Mouse (Mus musculus) intestine, embryonic 14.5 days (tissue): Measurements from ENCODE around the gene Zfyve1. TPM values are rescaled to one million over a fixed set of nuclear protein-coding genes. Genes with fewer than 3 reads are reported as not detected.
"Not testable (repeated sequence)": the region's sequence is repeated elsewhere in the genome, so short reads cannot be mapped to it uniquely, and the experiment has no call there.

ENCODE experiments used
- ATAC-seq: fragments of 200-750 bp; cut with Nextera tagmentation; replicated peaks from 2 replicates; pipeline ENCODE4 v1.8.0; 2017; ENCODE audit warnings: low read depth, moderate number of reproducible peaks, moderate TSS enrichment, moderate library complexity; ENCODE audit not compliant: low FRiP score, low TSS enrichment
- DNase-seq: peaks from one replicate; pipeline ENCODE4 v3.0.0-alpha.2; 2018; ENCODE audit warnings: low spot score
- H3K27ac ChIP-seq: fragments of 300-500 bp; sonication (generic); 2 replicates; pipeline ENCODE4 v1.5.1; 2014; ENCODE audit warnings: low read depth, mild to moderate bottlenecking, control low read depth
- H3K27me3 ChIP-seq: fragments of 300-500 bp; sonication (generic); replicated peaks from 2 replicates; pipeline ENCODE4 v1.6.1; 2014; ENCODE audit warnings: low read length, control low read depth; ENCODE audit not compliant: control insufficient read depth, insufficient read depth
- H3K36me3 ChIP-seq: fragments of 300-500 bp; sonication (generic); 2 replicates; pipeline ENCODE4 v1.6.1; 2014; ENCODE audit warnings: low read length, control low read depth; ENCODE audit not compliant: control insufficient read depth, insufficient read depth
- H3K4me1 ChIP-seq: fragments of 300-500 bp; sonication (generic); replicated peaks from 2 replicates; pipeline ENCODE4 v1.6.1; 2014; ENCODE audit warnings: low read length, control low read depth, mixed read lengths; ENCODE audit not compliant: control insufficient read depth, insufficient read depth
- H3K4me2 ChIP-seq: fragments of 300-500 bp; sonication (generic); 2 replicates; pipeline ENCODE4 v1.6.1; 2014; ENCODE audit warnings: low read length
- H3K4me3 ChIP-seq: fragments of 300-500 bp; sonication (generic); 2 replicates; pipeline ENCODE4 v1.5.1; 2014; ENCODE audit warnings: low read depth, low read length, control low read depth, mixed read lengths
- H3K9ac ChIP-seq: fragments of 300-500 bp; sonication (generic); 2 replicates; pipeline ENCODE4 v1.6.1; 2014; ENCODE audit warnings: mild to moderate bottlenecking, low read length
- H3K9me3 ChIP-seq: fragments of 300-500 bp; sonication (generic); 2 replicates; pipeline ENCODE4 v1.6.1; 2016; ENCODE audit warnings: low read length, control low read depth; ENCODE audit not compliant: control insufficient read depth
- WGBS: fragments of 180-500 bp; shearing (Covaris S2); extraction: QIAGEN DNeasy Blood & Tissue Kit; methylation state at CpG from one replicate; pipeline ENCODE4 v1.1.7; 2014; 5-methylcytosine and 5-hydroxymethylcytosine counted together
- polyA plus RNA-seq: library from polyadenylated mRNA; unstranded; fragments of >200 nt; fragmentation: Nextera tagmentation; extraction: Ambion mirVana; gene quantifications from 2 replicates; pipeline ENCODE4 v1.2.1, GENCODE M21; 2014

Gene Zfyve1
- 14.0 and 16.7 TPM in 2 replicates for polyA plus RNA-seq

GRCm38 (mm10) chr12:83597025-83597501 lies at the start of gene Zfyve1:
Gene Zfyve1, minus strand, starts transcription at chr12:83597222.
- H3K4me1 ChIP-seq = peaks cover 5% of the 10 kb centered on the region; the same call in 1 of the 2 replicates
- H3K9me3 ChIP-seq = no peaks in the 10 kb centered on the region
- peak within 1 kb of the TSS; percentile 73 for H3K9ac ChIP-seq
- H3K27ac ChIP-seq = peak within 1 kb of the TSS; percentile 66; the same call in 1 of the 2 replicates
- H3K36me3 ChIP-seq = peaks cover 23% of the 10 kb centered on the region
- under 1% methylated on average over 28 of the region's 28 CpGs for WGBS
- H3K27me3 ChIP-seq = no peaks in the 10 kb centered on the region
- ATAC-seq (peak; percentile 98), DNase-seq (peak; percentile 90)
- peak within 1 kb of the TSS; percentile 67 for H3K4me2 ChIP-seq
- H3K4me3 ChIP-seq = peak within 1 kb of the TSS; percentile 77

GRCm38 (mm10) chr12:83643116-83643515 lies 46.1 kb upstream of the Zfyve1 start:
- Histone ChIP-seq H3K4me1 (no peaks in the 10 kb centered on the region), H3K27ac (no peak overlapping the region), H3K36me3 (peaks cover 78% of the 10 kb centered on the region), H3K4me3 (no peak overlapping the region), H3K9me3 (no peaks in the 10 kb centered on the region), H3K4me2 (no peak overlapping the region), H3K9ac (no peak overlapping the region), H3K27me3 (no peaks in the 10 kb centered on the region)
- WGBS = 87% methylated on average over 1 of the region's 1 CpGs
- DNase-seq (no peak), ATAC-seq (no peak)

GRCm38 (mm10) chr12:83641233-83641632 lies 44.2 kb upstream of the Zfyve1 start:
- no peak overlapping the region for H3K27ac ChIP-seq
- ATAC-seq (no peak), DNase-seq (no peak)
- H3K9me3 ChIP-seq = no peaks in the 10 kb centered on the region
- H3K4me3 ChIP-seq = no peak overlapping the region
- H3K9ac ChIP-seq = no peak overlapping the region
- H3K36me3 ChIP-seq = peaks cover 81% of the 10 kb centered on the region
- WGBS = 97% methylated on average over 2 of the region's 2 CpGs
- H3K27me3 ChIP-seq = no peaks in the 10 kb centered on the region
- no peak overlapping the region for H3K4me2 ChIP-seq
- no peaks in the 10 kb centered on the region for H3K4me1 ChIP-seq

GRCm38 (mm10) chr12:83633807-83634206 lies 36.8 kb upstream of the Zfyve1 start:
- 57% methylated on average over 2 of the region's 2 CpGs for WGBS
- no peaks in the 10 kb centered on the region for H3K27me3 ChIP-seq
- no peaks in the 10 kb centered on the region for H3K9me3 ChIP-seq
- H3K4me1 ChIP-seq = 0 out of 2 replicates have a peak, but pooled peaks cover 9% of the 10 kb centered on the region
- H3K36me3 ChIP-seq = peaks cover 33% of the 10 kb centered on the region
- peak overlapping the region; percentile 86 for H3K4me3 ChIP-seq
- H3K27ac ChIP-seq = no peak overlapping the region
- peak overlapping the region; percentile 77 for H3K4me2 ChIP-seq
- DNase-seq = no peak
- ATAC-seq = no peak
- no peak overlapping the region for H3K9ac ChIP-seq

GRCm38 (mm10) chr12:83632680-83633025 lies 35.6 kb upstream of the Zfyve1 start:
- no peaks in the 10 kb centered on the region for H3K27me3 ChIP-seq
- 0% methylated on average over 20 of the region's 20 CpGs for WGBS
- peak overlapping the region; percentile 86 for H3K4me3 ChIP-seq
- H3K4me2 ChIP-seq = peak overlapping the region; percentile 77
- DNase-seq (peak; percentile 87), ATAC-seq (peak; percentile 38)
- 0 out of 2 replicates have a peak, but pooled peaks cover 9% of the 10 kb centered on the region for H3K4me1 ChIP-seq
- H3K9me3 ChIP-seq = no peaks in the 10 kb centered on the region
- H3K9ac ChIP-seq = peak overlapping the region; percentile 99
- peak overlapping the region; percentile 95 for H3K27ac ChIP-seq
- peaks cover 25% of the 10 kb centered on the region for H3K36me3 ChIP-seq

GRCm38 (mm10) chr12:83631743-83632679 lies 35.0 kb upstream of the Zfyve1 start:
- WGBS = under 1% methylated on average over 62 of the region's 68 CpGs
- Histone ChIP-seq H3K4me2 (peak overlapping the region; percentile 77), H3K36me3 (peaks cover 19% of the 10 kb centered on the region), H3K9me3 (no peaks in the 10 kb centered on the region), H3K27me3 (no peaks in the 10 kb centered on the region), H3K27ac (peak overlapping the region; percentile 95), H3K9ac (peak overlapping the region; percentile 99), H3K4me1 (0 out of 2 replicates have a peak, but pooled peaks cover 9% of the 10 kb centered on the region), H3K4me3 (peak overlapping the region; percentile 86)
- DNase-seq = peak; percentile 97
- ATAC-seq = peak; percentile 100

- H3K4me1 ChIP-seq, H3K36me3 ChIP-seq, DNase-seq, ATAC-seq, H3K27me3 ChIP-seq, H3K9me3 ChIP-seq: not testable (repeated sequence)
- H3K4me2 ChIP-seq = peak within 1 kb of the TSS; percentile 64
- no CpG with 5 or more reads among the region's 5 CpGs for WGBS
- H3K9ac ChIP-seq = peak within 1 kb of the TSS; percentile 99
- peak within 1 kb of the TSS; percentile 86 for H3K4me3 ChIP-seq
- H3K27ac ChIP-seq = peak within 1 kb of the TSS; percentile 95
Observed at GRCm38 (mm10) chr12:83630936-83631335, 33.9 kb upstream of the Zfyve1 start, which contains the start of gene Rbm25. Gene Rbm25, plus strand, starts transcription at chr12:83631236.

GRCm38 (mm10) chr12:83624321-83624720 lies 27.3 kb upstream of the Zfyve1 start:
- no peaks in the 10 kb centered on the region for H3K4me1 ChIP-seq
- no peak overlapping the region for H3K9ac ChIP-seq
- no peak overlapping the region for H3K27ac ChIP-seq
- H3K36me3 ChIP-seq = no peaks in the 10 kb centered on the region
- H3K9me3 ChIP-seq = no peaks in the 10 kb centered on the region
- DNase-seq (no peak), ATAC-seq (no peak)
- WGBS = 88% methylated on average over 1 of the region's 1 CpGs
- H3K27me3 ChIP-seq = no peaks in the 10 kb centered on the region
- no peak overlapping the region for H3K4me3 ChIP-seq
- no peak overlapping the region for H3K4me2 ChIP-seq
